Mouse (Mus musculus) hindbrain, embryonic 11.5 days (tissue): Measurements from ENCODE around the gene Fyttd1. TPM values are rescaled to one million over a fixed set of nuclear protein-coding genes. Genes with fewer than 3 reads are reported as not detected.

Experiments
- polyA plus RNA-seq: library from polyadenylated mRNA; unstranded; fragments of >200 nt; fragmentation: Nextera tagmentation; extraction: Ambion mirVana; gene quantifications from 2 replicates; pipeline ENCODE4 v1.2.1, GENCODE M21; 2014

The Fyttd1 gene
- polyA plus RNA-seq, 1 experiment from 2014 or later: 141 TPM

Other genes starting within 250 kb of the Fyttd1 start
- 5.2 and 7.0 TPM in 2 replicates for gene Tnk2, start 233.6 kb upstream of the Fyttd1 start, polyA plus RNA-seq
- gene Muc4, start 141.6 kb upstream of the Fyttd1 start, polyA plus RNA-seq: 0.11 and 0.22 TPM in 2 replicates
- gene Muc20, start 80.1 kb upstream of the Fyttd1 start, polyA plus RNA-seq: not detected in 2 replicates
- not detected in 2 replicates for gene Smbd1, start 67.0 kb upstream of the Fyttd1 start, polyA plus RNA-seq
- gene Rubcn, start 266 bp downstream of the Fyttd1 start, polyA plus RNA-seq: 12.5 and 13.1 TPM in 2 replicates
- 36.8 and 54.2 TPM in 2 replicates for gene Lrch3, start 36.6 kb downstream of the Fyttd1 start, polyA plus RNA-seq
- gene Iqcg, start 178.7 kb downstream of the Fyttd1 start, polyA plus RNA-seq: 7.7 and 8.0 TPM in 2 replicates
- 774 and 789 TPM in 2 replicates for gene Rpl35a, start 179.0 kb downstream of the Fyttd1 start, polyA plus RNA-seq
- 3.1 and 4.6 TPM in 2 replicates for gene Lmln, start 185.0 kb downstream of the Fyttd1 start, polyA plus RNA-seq